Mouse (Mus musculus) heart, adult 2 months (tissue): ENCODE measurements around the gene N4bp3. TPM values are rescaled to one million over a fixed set of nuclear protein-coding genes. Genes with fewer than 3 reads are reported as not detected.

Source experiments
- DNase-seq, 2 experiments: peaks; one replicate each; pipeline ENCODE4 v3.0.0; 2021
- H3K27ac ChIP-seq: fragments of 200-600 bp; 2 replicates; pipeline ENCODE4 v1.8.1; 2022
- H3K27me3 ChIP-seq: fragments of 200-500 bp; 2 replicates; pipeline ENCODE4 v1.6.1; 2012; ENCODE audit warnings: mild to moderate bottlenecking, low read length, inconsistent platforms, mixed read lengths; ENCODE audit not compliant: control insufficient read depth, insufficient read depth
- H3K36me3 ChIP-seq: fragments of 200-500 bp; 2 replicates; pipeline ENCODE4 v1.6.1; 2012; ENCODE audit warnings: low read length, inconsistent platforms; ENCODE audit not compliant: control insufficient read depth, insufficient read depth
- H3K4me1 ChIP-seq: fragments of 200-500 bp; 2 replicates; pipeline ENCODE4 v1.6.1; 2011; ENCODE audit warnings: low read length; ENCODE audit not compliant: control insufficient read depth, insufficient read depth
- H3K4me3 ChIP-seq: fragments of 200-600 bp; 2 replicates; pipeline ENCODE4 v1.8.1; 2022
- H3K79me2 ChIP-seq: fragments of 200-500 bp; replicated peaks from 2 replicates; pipeline ENCODE4 v1.6.1; 2012; ENCODE audit warnings: mild to moderate bottlenecking, inconsistent platforms, low read length, moderate library complexity, mixed read lengths; ENCODE audit not compliant: control insufficient read depth, insufficient read depth
- H3K9ac ChIP-seq: fragments of 200-500 bp; 2 replicates; pipeline ENCODE4 v1.6.1; 2012; ENCODE audit warnings: low read depth, mild to moderate bottlenecking, control low read depth, inconsistent platforms, low read length, mixed read lengths
- CTCF ChIP-seq: fragments of 200-600 bp; IDR thresholded peaks from 2 replicates; pipeline ENCODE4 v1.8.1; 2022; ENCODE audit warnings: antibody characterized with exemption, mild to moderate bottlenecking, moderate library complexity
- EP300 ChIP-seq: fragments of 200-500 bp; IDR thresholded peaks from 2 replicates; pipeline ENCODE4 v1.6.1; 2011; ENCODE audit warnings: low read depth, low read length, control low read depth; ENCODE audit not compliant: insufficient read depth
- POLR2A ChIP-seq: fragments of 200-500 bp; IDR thresholded peaks from 2 replicates; pipeline ENCODE4 v1.6.1; 2011; ENCODE audit warnings: mild to moderate bottlenecking, low read depth, low read length, control low read depth; ENCODE audit not compliant: insufficient read depth
- WGBS: fragments of 180-500 bp; shearing (Covaris S2); methylation state at CpG from one replicate; pipeline ENCODE4 v1.1.7; 2018; 5-methylcytosine and 5-hydroxymethylcytosine counted together
- intact Hi-C: fragments of 180-260 bp; cut with DNase I; formaldehyde crosslinking; loops from one replicate; pipeline ENCODE4 v1.15.1; 2025
- polyA plus RNA-seq: library from polyadenylated mRNA; depleted of rRNA; stranded (reverse); fragments of >200 nt; gene quantifications from 2 replicates; pipeline ENCODE4 v1.2.3, GENCODE M21; 2012
- total RNA-seq, 2 experiments: library from RNA; stranded (reverse); gene quantifications; 2 replicates each; pipeline ENCODE4 v1.2.3; 2021

N4bp3 gene
- total and polyA plus RNA-seq, 3 experiments: 8.2 to 10.7 (median 10.2) TPM

GRCm38 (mm10) chr11:51681976-51682374 is 31.3 kb upstream of the N4bp3 start:
- Histone ChIP-seq H3K27ac (no peak overlapping the region), H3K27me3 (no peaks in the 10 kb centered on the region), H3K36me3 (no peaks in the 10 kb centered on the region), H3K4me3 (no peak overlapping the region), H3K79me2 (no peaks in the 10 kb centered on the region), H3K9ac (no peak overlapping the region), H3K4me1 (peaks cover 2% of the 10 kb centered on the region)
- WGBS: 33% methylated on average over 8 of the region's 8 CpGs
- no peak for TF ChIP-seq CTCF
- intact Hi-C loops: loop anchor here (1.0 to 10.0 kb wide), 5 partner anchors 29 to 397 kb away; partner anchors contain the start of genes Col23a1 and Rmnd5b
- no peak for DNase-seq

- Histone ChIP-seq H3K27ac (no peak overlapping the region), H3K27me3 (no peaks in the 10 kb centered on the region), H3K9ac (0 out of 2 replicates have a peak overlapping the region, but pooled peaks have one; percentile 10), H3K4me1 (peaks cover 2% of the 10 kb centered on the region), H3K79me2 (no peaks in the 10 kb centered on the region), H3K36me3 (no peaks in the 10 kb centered on the region), H3K4me3 (0 out of 2 replicates have a peak overlapping the region, but pooled peaks have one; percentile 3)
- DNase-seq: peak; percentile 85 to 86
- intact Hi-C loops: loop anchor here (1.0 to 10.0 kb wide), 5 partner anchors 29 to 397 kb away; partner anchors contain the start of genes Col23a1 and Rmnd5b
- TF ChIP-seq CTCF: peak; percentile 97
- 0 out of 2 replicates have a peak, but pooled peaks have one; percentile 13 for TF ChIP-seq POLR2A
- TF ChIP-seq EP300: peak; percentile 98
- WGBS: 25% methylated on average over 13 of the region's 13 CpGs
Observed at GRCm38 (mm10) chr11:51681324-51681975, 30.8 kb upstream of the N4bp3 start.

GRCm38 (mm10) chr11:51679466-51679865 is 28.8 kb upstream of the N4bp3 start:
- no peaks in the 10 kb centered on the region for H3K36me3 ChIP-seq
- no peak overlapping the region for H3K9ac ChIP-seq
- H3K4me3 ChIP-seq: no peak overlapping the region
- intact Hi-C loops: no loop called here
- H3K27ac ChIP-seq: no peak overlapping the region
- 78% methylated on average over 3 of the region's 3 CpGs for WGBS
- H3K27me3 ChIP-seq: no peaks in the 10 kb centered on the region
- no peak for TF ChIP-seq EP300
- TF ChIP-seq CTCF: no peak
- TF ChIP-seq POLR2A: no peak
- no peaks in the 10 kb centered on the region for H3K79me2 ChIP-seq
- H3K4me1 ChIP-seq: peaks cover 2% of the 10 kb centered on the region
- DNase-seq: no peak

GRCm38 (mm10) chr11:51677737-51678418 is 27.2 kb upstream of the N4bp3 start:
- H3K27ac ChIP-seq: no peak overlapping the region
- no peaks in the 10 kb centered on the region for H3K27me3 ChIP-seq
- H3K4me1 ChIP-seq: peaks cover 2% of the 10 kb centered on the region
- WGBS: 63% methylated on average over 6 of the region's 6 CpGs
- no peak overlapping the region for H3K4me3 ChIP-seq
- TF ChIP-seq POLR2A (no peak), EP300 (no peak), CTCF (no peak)
- H3K36me3 ChIP-seq: no peaks in the 10 kb centered on the region
- intact Hi-C loops: no loop called here
- no peaks in the 10 kb centered on the region for H3K79me2 ChIP-seq
- DNase-seq: no peak
- H3K9ac ChIP-seq: no peak overlapping the region

GRCm38 (mm10) chr11:51675386-51675785 is 24.7 kb upstream of the N4bp3 start:
- Histone ChIP-seq H3K4me3 (no peak overlapping the region), H3K27me3 (no peaks in the 10 kb centered on the region), H3K36me3 (no peaks in the 10 kb centered on the region), H3K9ac (no peak overlapping the region), H3K4me1 (no peaks in the 10 kb centered on the region; the same call in 1 of the 2 replicates), H3K27ac (no peak overlapping the region), H3K79me2 (no peaks in the 10 kb centered on the region)
- intact Hi-C loops: no loop called here
- DNase-seq: no peak
- TF ChIP-seq CTCF (no peak), POLR2A (no peak)
- WGBS: 76% methylated on average over 5 of the region's 5 CpGs

GRCm38 (mm10) chr11:51673291-51673690 is 22.6 kb upstream of the N4bp3 start:
- DNase-seq: no peak
- no peaks in the 10 kb centered on the region; the same call in 1 of the 2 replicates for H3K4me1 ChIP-seq
- intact Hi-C loops: no loop called here
- no peaks in the 10 kb centered on the region for H3K79me2 ChIP-seq
- H3K36me3 ChIP-seq: no peaks in the 10 kb centered on the region
- H3K4me3 ChIP-seq: no peak overlapping the region
- H3K27me3 ChIP-seq: no peaks in the 10 kb centered on the region
- WGBS: 77% methylated on average over 9 of the region's 9 CpGs
- no peak overlapping the region for H3K9ac ChIP-seq
- H3K27ac ChIP-seq: no peak overlapping the region
- TF ChIP-seq CTCF (no peak), POLR2A (no peak), EP300 (no peak)
